Mouse (Mus musculus) layer of hippocampus, postnatal 25 days (tissue): ENCODE measurements around the gene Adgrv1. TPM values are rescaled to one million over a fixed set of nuclear protein-coding genes. Genes with fewer than 3 reads are reported as not detected.

Source experiments
- DNase-seq, 2 experiments: peaks; one replicate each; pipeline ENCODE4 v3.0.0; 2022; ENCODE audit warnings: mixed read lengths in 2 of 2, low spot score in 1 of 2; ENCODE audit errors: extremely low spot score in 1 of 2
- microRNA-seq, 2 experiments: library from miRNA; unstranded; fragments of <30 nt; microRNA quantifications; one replicate each; pipeline ENCODE4 v1.2.0; 2021
- total RNA-seq, 2 experiments: library from RNA; stranded (reverse); gene quantifications; 2 replicates each; pipeline ENCODE4 v1.2.3; 2021

Adgrv1 gene
- total RNA-seq, 2 experiments from 2014 or later, result 2.5 to 3.2 TPM

DNA sequence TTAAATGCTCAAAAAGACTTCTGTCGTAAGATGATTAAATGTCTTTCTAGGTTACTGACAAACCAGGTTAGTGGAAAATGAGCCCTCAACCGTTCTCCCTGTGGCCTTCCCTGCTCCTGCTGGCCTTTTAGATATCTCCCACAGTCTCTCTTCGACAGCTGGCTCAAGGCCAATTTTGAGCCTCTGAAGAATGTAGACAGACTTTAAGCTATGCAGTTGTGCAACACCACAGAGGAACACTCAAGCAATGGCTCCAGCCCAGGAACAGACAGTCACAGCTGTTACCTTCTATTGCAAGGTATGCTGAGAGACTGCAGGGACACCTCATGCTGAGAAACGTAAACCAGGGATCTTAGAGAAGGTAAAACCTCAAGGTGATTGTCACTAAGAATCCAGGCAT is 529.2 kb downstream of the Adgrv1 start:
- no peak for DNase-seq

DNA sequence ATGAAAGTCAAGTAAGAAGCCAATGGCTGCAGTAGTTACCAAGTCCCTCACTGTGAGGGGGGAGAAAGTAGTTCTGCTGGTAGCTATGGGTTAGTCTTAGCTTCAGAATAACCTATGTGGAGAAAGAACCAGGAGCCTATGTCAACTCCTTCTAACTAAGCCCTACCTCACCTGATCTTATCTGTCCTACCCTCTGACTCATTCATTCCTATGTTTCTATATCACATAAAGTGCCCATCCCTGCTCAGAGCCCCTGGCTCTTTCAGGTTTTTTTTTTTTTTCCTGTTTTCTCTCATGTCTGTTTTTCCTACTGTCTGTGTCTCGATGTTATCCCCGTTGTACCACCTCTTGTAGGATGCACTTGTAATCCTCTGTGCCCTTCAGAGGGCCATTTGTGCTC is 536.5 kb downstream of the Adgrv1 start:
- no peak for DNase-seq

DNA sequence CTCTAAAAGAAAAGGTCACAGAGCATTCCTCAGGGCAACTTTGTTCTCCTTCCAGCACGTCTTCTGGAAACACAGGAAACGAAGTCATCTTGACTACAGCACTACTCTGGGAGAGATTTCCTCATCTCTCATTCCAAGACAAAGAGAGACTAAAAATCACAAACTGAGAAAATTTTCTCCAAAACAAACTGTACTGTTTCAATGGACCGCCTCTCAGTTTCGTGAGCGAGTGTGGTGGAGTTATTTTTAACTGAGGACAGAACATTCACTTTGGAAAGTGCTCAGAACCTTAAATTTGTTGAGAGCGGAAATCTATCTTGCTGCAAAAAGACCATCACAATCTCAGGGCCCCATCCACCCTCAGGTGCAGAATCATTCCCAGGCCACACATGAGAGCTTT is 538.4 kb downstream of the Adgrv1 start:
- DNase-seq, result no peak

DNA sequence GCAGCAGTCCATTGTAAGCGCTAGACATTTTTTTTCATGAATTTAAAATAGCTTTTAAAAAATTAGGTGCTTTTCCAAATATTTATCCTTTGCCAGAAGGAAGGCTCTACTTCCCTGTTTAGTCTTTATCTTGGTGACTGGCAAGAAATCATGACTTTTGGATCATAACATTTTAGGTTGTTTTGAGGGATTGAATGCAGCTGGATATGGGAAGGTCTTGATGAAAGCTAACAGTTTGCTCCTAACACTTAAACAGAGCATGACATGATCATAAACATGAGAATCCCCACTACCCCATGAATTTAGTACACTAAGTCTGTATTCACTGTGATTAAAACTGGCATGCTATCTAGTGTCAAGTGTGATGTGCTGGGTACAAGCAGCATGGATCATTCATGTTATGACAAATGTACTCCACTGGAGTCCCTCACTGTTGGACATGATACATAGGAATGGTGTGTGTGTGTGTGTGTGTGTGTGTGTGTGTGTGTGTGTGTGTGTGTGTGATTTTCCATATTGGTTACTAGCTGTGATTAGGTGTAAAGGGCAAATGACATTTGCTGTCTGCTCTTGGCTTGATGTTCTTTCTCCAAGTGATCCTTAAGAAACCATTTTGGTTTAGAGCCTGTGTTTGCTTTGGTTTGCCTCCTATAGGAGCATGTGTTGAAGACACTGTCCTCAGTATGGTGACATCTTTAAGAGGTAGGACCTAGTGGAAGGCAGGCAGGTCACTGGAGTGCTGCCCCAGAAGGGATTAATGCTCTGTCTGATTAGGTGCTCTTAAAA is 542.7 kb downstream of the Adgrv1 start:
- no peak for DNase-seq

DNA sequence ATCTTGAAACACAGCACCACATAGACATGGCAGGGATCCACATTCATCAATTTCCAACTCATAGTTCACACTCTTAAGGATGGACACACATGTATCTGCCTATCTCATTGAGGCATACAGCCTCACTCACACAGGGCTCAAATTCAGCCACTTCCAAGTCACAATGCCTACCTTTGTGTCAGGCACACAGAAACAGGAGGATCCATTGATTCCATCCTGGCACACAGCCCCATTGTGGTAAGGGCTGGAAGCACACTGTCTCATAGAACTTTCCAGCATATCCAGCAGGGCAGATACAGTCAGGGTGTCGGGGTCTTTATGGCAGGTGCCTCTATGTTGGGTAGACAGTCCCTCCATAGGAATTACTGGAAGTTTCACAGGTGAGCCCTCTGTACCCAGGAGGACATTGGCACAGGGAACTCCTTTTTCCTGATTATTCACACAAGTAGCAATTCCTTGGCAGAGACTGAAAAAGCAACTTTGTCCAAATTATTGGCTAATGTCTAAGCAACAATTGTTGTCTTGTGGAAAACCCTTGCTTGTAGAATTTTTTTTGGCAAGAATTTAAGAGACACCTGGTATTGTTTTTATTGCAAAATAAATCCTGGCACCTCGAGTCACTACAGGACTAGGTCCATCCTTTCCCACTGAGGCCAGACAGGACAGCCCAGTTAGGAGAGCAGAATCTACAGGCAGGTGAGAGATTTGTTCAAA is 545.8 kb downstream of the Adgrv1 start:
- DNase-seq, result no peak

DNA sequence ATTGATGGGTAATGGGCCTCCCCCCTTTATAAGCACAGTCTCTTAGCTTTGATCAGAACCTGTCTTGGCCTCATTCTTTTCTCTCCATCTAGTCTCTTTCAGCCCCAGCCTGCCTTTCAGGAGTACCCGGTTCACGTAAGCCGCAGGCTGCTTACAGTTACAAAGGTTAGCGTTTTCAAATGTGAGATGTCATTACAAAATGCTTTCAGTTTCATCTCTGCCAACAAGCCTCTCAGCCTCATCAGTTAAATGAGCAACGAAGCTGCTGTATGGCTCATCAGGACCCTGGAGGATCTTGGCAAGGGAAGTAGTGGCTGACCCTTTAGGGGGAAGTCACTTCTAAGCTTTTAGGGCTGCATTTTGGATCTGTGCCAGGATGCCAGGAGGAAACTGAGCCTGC is 560.7 kb downstream of the Adgrv1 start:
- DNase-seq, result no peak

DNA sequence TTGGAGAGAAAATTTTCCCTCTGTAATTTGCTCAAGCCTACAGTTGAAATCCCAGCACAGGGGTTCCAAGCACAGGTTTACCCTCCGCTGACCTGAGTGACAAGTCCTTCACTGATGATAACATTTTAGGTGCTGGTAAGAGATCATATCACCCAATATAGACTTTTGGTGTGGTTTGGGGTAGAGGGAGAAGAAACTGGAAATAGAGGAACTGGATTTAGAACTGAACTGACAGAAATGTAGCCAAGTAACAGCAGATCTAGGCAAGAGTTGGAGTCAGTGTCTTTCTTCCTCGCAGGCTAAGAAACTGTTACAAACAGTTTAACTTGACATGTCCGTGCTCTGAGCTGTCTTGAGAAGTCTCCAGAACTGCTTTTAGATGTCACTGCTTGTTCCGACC is 581.5 kb downstream of the Adgrv1 start:
- no peak for DNase-seq

DNA sequence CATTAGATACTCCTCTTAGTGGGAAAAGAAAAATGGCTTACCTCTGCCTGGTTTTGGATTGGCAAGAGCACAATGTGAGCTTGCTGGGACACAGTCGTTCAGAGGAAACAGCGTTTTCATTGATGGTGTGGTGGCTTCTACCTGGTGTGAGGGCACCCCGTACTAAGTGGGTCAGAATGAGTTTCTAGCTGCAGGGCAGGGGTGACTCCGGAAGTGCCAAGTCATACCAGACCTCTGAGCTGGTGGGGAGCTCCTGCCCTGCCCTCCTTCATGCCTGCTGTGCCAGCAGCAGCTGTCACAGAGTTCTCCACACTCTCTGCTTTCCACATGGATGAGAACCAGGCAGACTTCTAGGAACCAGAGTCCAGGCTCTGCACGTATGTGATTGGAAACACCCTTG is 582.0 kb downstream of the Adgrv1 start:
- DNase-seq, result no peak

DNA sequence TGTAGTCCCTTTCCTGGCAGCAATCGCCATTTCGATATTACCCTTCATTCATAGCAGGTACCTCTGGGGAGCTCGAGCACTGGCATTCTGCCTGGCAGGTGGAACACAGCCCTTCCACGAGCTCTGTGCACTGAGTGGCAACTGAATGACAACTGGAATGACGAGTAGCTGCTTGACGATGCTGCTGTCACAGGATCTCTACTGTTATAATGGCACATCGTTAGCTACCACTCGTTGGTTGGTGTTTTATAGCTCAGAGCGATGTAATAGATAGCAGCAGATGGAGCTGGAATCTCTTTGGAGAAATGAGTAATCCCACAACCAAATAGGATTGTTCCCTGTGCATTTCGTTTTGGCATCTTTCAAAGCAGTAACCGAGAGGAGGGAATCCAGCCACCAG is 587.6 kb downstream of the Adgrv1 start:
- DNase-seq, result peak in 1 of 2 experiments; percentile 8

Small RNAs within 50 kb of the gene (microRNA-seq; reads per million reads assigned to microRNA genes)
- gene Gm25241, result 0 reads per million in 2 experiments

Other genes starting within 250 kb of the Adgrv1 start
- 10 to 100 TPM in 1 of 2 experiments, 1 to 10 TPM in 1; 9.8 to 12.3 TPM for gene Lysmd3, start 24.5 kb upstream of the Adgrv1 start, total RNA-seq
- gene Polr3g, start 77.9 kb upstream of the Adgrv1 start, total RNA-seq, result 1 to 10 TPM; 4.2 to 4.6 TPM
- gene Mblac2, start 78.2 kb upstream of the Adgrv1 start, total RNA-seq, result 10 to 100 TPM; 23.0 to 23.5 TPM
- 100 to 1,000 TPM in 1 of 2 experiments, 10 to 100 TPM in 1; 85.9 to 102 TPM for gene Cetn3, start 149.9 kb upstream of the Adgrv1 start, total RNA-seq